Mouse (Mus musculus) stomach, embryonic 14.5 days (tissue): ENCODE measurements around the gene Defb7. TPM values are rescaled to one million over a fixed set of nuclear protein-coding genes. Genes with fewer than 3 reads are reported as not detected.

Source experiments
- microRNA-seq: library from miRNA; unstranded; fragments of <30 nt; microRNA quantifications from one replicate; pipeline ENCODE4, GENCODE M21; 2016
- polyA plus RNA-seq: library from polyadenylated mRNA; unstranded; fragments of >200 nt; fragmentation: Nextera tagmentation; extraction: Ambion mirVana; gene quantifications from 2 replicates; pipeline ENCODE4 v1.2.1, GENCODE M21; 2014

Gene Defb7
- polyA plus RNA-seq, 1 experiment from 2014 or later, result not detected

Small RNA genes lying within 50 kb of the gene (microRNA-seq; reads per million reads assigned to microRNA genes)
- gene Gm27288 (not detected), gene Gm27852 (not detected)

Other genes with a start within 250 kb of the Defb7 start
- gene Defb5, start 247.5 kb upstream of the Defb7 start, polyA plus RNA-seq, result not detected in 2 replicates
- not detected in 2 replicates for gene Defb3, start 201.7 kb upstream of the Defb7 start, polyA plus RNA-seq
- gene Defb8, start 47.5 kb upstream of the Defb7 start, polyA plus RNA-seq, result not detected in 2 replicates
- gene 4930467E23Rik, start 234.5 kb downstream of the Defb7 start, polyA plus RNA-seq, result not detected in 2 replicates